Mouse (Mus musculus) hindbrain, embryonic 11.5 days (tissue): ENCODE measurements around the gene Kdf1. TPM values are rescaled to one million over a fixed set of nuclear protein-coding genes. Genes with fewer than 3 reads are reported as not detected.

ENCODE experiments used
- ATAC-seq: fragments of 200-750 bp; cut with Nextera tagmentation; 2 replicates; pipeline ENCODE4 v1.8.0; 2017; ENCODE audit warnings: mild to moderate bottlenecking, moderate TSS enrichment, moderate library complexity; ENCODE audit not compliant: low FRiP score
- DNase-seq: peaks from one replicate; pipeline ENCODE4 v3.0.0-alpha.2; 2015; ENCODE audit warnings: low spot score
- H3K27ac ChIP-seq: fragments of 300-500 bp; sonication (generic); 2 replicates; pipeline ENCODE4 v1.5.1; 2014; ENCODE audit warnings: mild to moderate bottlenecking, low read depth, low read length
- H3K27me3 ChIP-seq: fragments of 300-500 bp; sonication (generic); 2 replicates; pipeline ENCODE4 v1.6.1; 2014; ENCODE audit warnings: mild to moderate bottlenecking, low read length, moderate library complexity, mixed read lengths; ENCODE audit not compliant: control insufficient read depth, insufficient read depth
- H3K36me3 ChIP-seq: fragments of 300-500 bp; sonication (generic); 2 replicates; pipeline ENCODE4 v1.6.1; 2014; ENCODE audit warnings: mild to moderate bottlenecking, low read length, moderate library complexity, mixed read lengths; ENCODE audit not compliant: control insufficient read depth, insufficient read depth
- H3K4me1 ChIP-seq: fragments of 300-500 bp; sonication (generic); replicated peaks from 2 replicates; pipeline ENCODE4 v1.6.1; 2014; ENCODE audit warnings: low read length, mixed read lengths; ENCODE audit not compliant: control insufficient read depth, insufficient read depth
- H3K4me2 ChIP-seq: fragments of 300-500 bp; sonication (generic); replicated peaks from 2 replicates; pipeline ENCODE4 v1.6.1; 2014; ENCODE audit warnings: mild to moderate bottlenecking, low read depth, low read length
- H3K4me3 ChIP-seq: fragments of 300-500 bp; sonication (generic); 2 replicates; pipeline ENCODE4 v1.5.1; 2014; ENCODE audit warnings: low read depth, low read length
- H3K9ac ChIP-seq: fragments of 300-500 bp; sonication (generic); 2 replicates; pipeline ENCODE4 v1.6.1; 2014; ENCODE audit warnings: low read depth, low read length
- H3K9me3 ChIP-seq: fragments of 300-500 bp; sonication (generic); 2 replicates; pipeline ENCODE4 v1.6.1; 2016; ENCODE audit warnings: low read length; ENCODE audit not compliant: control insufficient read depth
- WGBS: fragments of 180-500 bp; shearing (Covaris S2); extraction: QIAGEN DNeasy Blood & Tissue Kit; methylation state at CpG from one replicate; pipeline ENCODE4 v1.1.7; 2014; 5-methylcytosine and 5-hydroxymethylcytosine counted together
- polyA plus RNA-seq: library from polyadenylated mRNA; unstranded; fragments of >200 nt; fragmentation: Nextera tagmentation; extraction: Ambion mirVana; gene quantifications from 2 replicates; pipeline ENCODE4 v1.2.1, GENCODE M21; 2014

Gene Kdf1
- polyA plus RNA-seq, 1 experiment from 2014 or later = 1.7 TPM

- no peaks in the 10 kb centered on the region for H3K4me1 ChIP-seq
- no peak overlapping the region for H3K27ac ChIP-seq
- no peaks in the 10 kb centered on the region for H3K36me3 ChIP-seq
- no peaks in the 10 kb centered on the region for H3K27me3 ChIP-seq
- H3K9ac ChIP-seq = no peak overlapping the region
- ATAC-seq (no peak), DNase-seq (no peak)
- H3K9me3 ChIP-seq = no peaks in the 10 kb centered on the region
- no peak overlapping the region for H3K4me3 ChIP-seq
- H3K4me2 ChIP-seq = no peak overlapping the region
- 33% methylated on average over 10 of the region's 10 CpGs for WGBS
These were observed 38.4 kb downstream of the Kdf1 start for GRCm38 (mm10) chr4:133557041-133557717.

GRCm38 (mm10) chr4:133559846-133560245 is 41.1 kb downstream of the Kdf1 start:
- no peak overlapping the region for H3K27ac ChIP-seq
- H3K27me3 ChIP-seq = no peaks in the 10 kb centered on the region
- H3K4me2 ChIP-seq = no peak overlapping the region
- no peak overlapping the region for H3K9ac ChIP-seq
- H3K4me3 ChIP-seq = no peak overlapping the region
- no peaks in the 10 kb centered on the region for H3K4me1 ChIP-seq
- H3K9me3 ChIP-seq = no peaks in the 10 kb centered on the region
- ATAC-seq (no peak), DNase-seq (no peak)
- no peaks in the 10 kb centered on the region for H3K36me3 ChIP-seq
- 78% methylated on average over 4 of the region's 4 CpGs for WGBS

- H3K4me1 ChIP-seq = no peaks in the 10 kb centered on the region
- no peak overlapping the region for H3K4me2 ChIP-seq
- no peak overlapping the region for H3K9ac ChIP-seq
- H3K9me3 ChIP-seq = no peaks in the 10 kb centered on the region
- no peaks in the 10 kb centered on the region for H3K27me3 ChIP-seq
- WGBS = 74% methylated on average over 4 of the region's 4 CpGs
- ATAC-seq = no peak
- no peak for DNase-seq
- no peak overlapping the region for H3K4me3 ChIP-seq
- no peak overlapping the region for H3K27ac ChIP-seq
- H3K36me3 ChIP-seq = no peaks in the 10 kb centered on the region
These were observed 42.9 kb downstream of the Kdf1 start for GRCm38 (mm10) chr4:133561622-133562021.

- no peak overlapping the region for H3K27ac ChIP-seq
- H3K4me3 ChIP-seq = no peak overlapping the region
- ATAC-seq = no peak
- no peak for DNase-seq
- H3K36me3 ChIP-seq = no peaks in the 10 kb centered on the region
- H3K4me2 ChIP-seq = no peak overlapping the region
- no peak overlapping the region for H3K9ac ChIP-seq
- 80% methylated on average over 11 of the region's 11 CpGs for WGBS
- H3K4me1 ChIP-seq = no peaks in the 10 kb centered on the region
- H3K27me3 ChIP-seq = no peaks in the 10 kb centered on the region
- H3K9me3 ChIP-seq = no peaks in the 10 kb centered on the region
These were observed 44.4 kb downstream of the Kdf1 start for GRCm38 (mm10) chr4:133563123-133563571.

GRCm38 (mm10) chr4:133567251-133567650 is 48.5 kb downstream of the Kdf1 start:
- Histone ChIP-seq H3K4me3 (no peak overlapping the region), H3K4me1 (no peaks in the 10 kb centered on the region), H3K27ac (no peak overlapping the region), H3K27me3 (no peaks in the 10 kb centered on the region), H3K36me3 (no peaks in the 10 kb centered on the region), H3K9me3 (no peaks in the 10 kb centered on the region), H3K9ac (no peak overlapping the region), H3K4me2 (no peak overlapping the region)
- 33% methylated on average over 8 of the region's 8 CpGs for WGBS
- DNase-seq (no peak), ATAC-seq (no peak)

GRCm38 (mm10) chr4:133569291-133570065 is 50.7 kb downstream of the Kdf1 start:
- no peaks in the 10 kb centered on the region for H3K27me3 ChIP-seq
- H3K4me1 ChIP-seq = no peaks in the 10 kb centered on the region
- WGBS = 73% methylated on average over 10 of the region's 10 CpGs
- H3K4me2 ChIP-seq = no peak overlapping the region
- no peak overlapping the region for H3K9ac ChIP-seq
- H3K36me3 ChIP-seq = no peaks in the 10 kb centered on the region
- DNase-seq (no peak), ATAC-seq (no peak)
- no peaks in the 10 kb centered on the region for H3K9me3 ChIP-seq
- no peak overlapping the region for H3K4me3 ChIP-seq
- no peak overlapping the region for H3K27ac ChIP-seq

GRCm38 (mm10) chr4:133570066-133570466 is 51.3 kb downstream of the Kdf1 start:
- no peak for ATAC-seq

GRCm38 (mm10) chr4:133574070-133574842 is 55.5 kb downstream of the Kdf1 start, which contains the start of gene Gpatch3:
Gene Gpatch3, plus strand, starts transcription at chr4:133574745.
- peak within 1 kb of the TSS; percentile 99 for H3K4me3 ChIP-seq
- H3K4me1 ChIP-seq = 0 out of 2 replicates have a peak, but pooled peaks cover 3% of the 10 kb centered on the region
- H3K27ac ChIP-seq = peak within 1 kb of the TSS; percentile 56
- H3K9me3 ChIP-seq = no peaks in the 10 kb centered on the region
- no peaks in the 10 kb centered on the region for H3K36me3 ChIP-seq
- H3K4me2 ChIP-seq = peak within 1 kb of the TSS; percentile 71
- H3K9ac ChIP-seq = peak within 1 kb of the TSS; percentile 76
- 8% methylated on average over 44 of the region's 44 CpGs for WGBS
- DNase-seq (peak; percentile 92), ATAC-seq (peak; percentile 81)
- no peaks in the 10 kb centered on the region for H3K27me3 ChIP-seq

More at GRCm38 (mm10) chr4:133570066-133570466, 51.3 kb downstream of the Kdf1 start:
- H3K4me3 ChIP-seq = no peak overlapping the region
- H3K27ac ChIP-seq = no peak overlapping the region
- WGBS = 62% methylated on average over 10 of the region's 10 CpGs
- no peaks in the 10 kb centered on the region for H3K9me3 ChIP-seq
- no peak for DNase-seq
- no peaks in the 10 kb centered on the region for H3K27me3 ChIP-seq
- no peaks in the 10 kb centered on the region for H3K36me3 ChIP-seq
- H3K9ac ChIP-seq = no peak overlapping the region
- no peaks in the 10 kb centered on the region for H3K4me1 ChIP-seq
- no peak overlapping the region for H3K4me2 ChIP-seq
